Mouse (Mus musculus): ENCODE data around the gene Tmem176b.

Gene Tmem176b

GRCm38 (mm10) chr6:48840973-48841625 is at the start of gene Tmem176b:
Tmem176b (minus strand) TSS chr6:48841496.
- in situ Hi-C loops (cut with MboI; ENCODE audit: low sequenced_read_pairs) = no loop called here

- in situ Hi-C loops (cut with MboI; ENCODE audit: low sequenced_read_pairs) = no loop called here
Observed at GRCm38 (mm10) chr6:48876510-48877135, 35.3 kb upstream of the Tmem176b start.

GRCm38 (mm10) chr6:48875515-48875914 is 34.2 kb upstream of the Tmem176b start:
- in situ Hi-C loops (cut with MboI; ENCODE audit: low sequenced_read_pairs) = no loop called here

DNA sequence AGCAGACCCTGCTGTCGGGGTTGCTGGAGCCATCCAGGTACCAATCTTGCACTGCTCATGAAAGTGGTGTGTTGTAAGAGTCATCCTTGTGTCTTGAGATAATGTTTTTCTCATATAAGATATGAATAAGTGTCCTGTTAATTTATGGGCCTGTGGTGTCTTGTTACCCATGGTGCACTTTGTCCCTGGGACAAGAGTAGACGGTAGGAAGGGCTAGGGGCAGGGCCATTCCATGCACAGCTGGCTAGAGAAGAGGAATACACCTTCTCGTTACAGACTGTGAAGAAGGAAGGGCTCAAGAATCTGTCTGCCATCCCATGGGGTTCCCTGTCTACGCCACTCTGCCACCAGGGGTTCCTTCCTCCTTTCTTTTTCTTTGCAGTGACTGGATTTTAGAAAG is 33.3 kb upstream of the Tmem176b start:
- in situ Hi-C loops (cut with MboI; ENCODE audit: low sequenced_read_pairs) = no loop called here

DNA sequence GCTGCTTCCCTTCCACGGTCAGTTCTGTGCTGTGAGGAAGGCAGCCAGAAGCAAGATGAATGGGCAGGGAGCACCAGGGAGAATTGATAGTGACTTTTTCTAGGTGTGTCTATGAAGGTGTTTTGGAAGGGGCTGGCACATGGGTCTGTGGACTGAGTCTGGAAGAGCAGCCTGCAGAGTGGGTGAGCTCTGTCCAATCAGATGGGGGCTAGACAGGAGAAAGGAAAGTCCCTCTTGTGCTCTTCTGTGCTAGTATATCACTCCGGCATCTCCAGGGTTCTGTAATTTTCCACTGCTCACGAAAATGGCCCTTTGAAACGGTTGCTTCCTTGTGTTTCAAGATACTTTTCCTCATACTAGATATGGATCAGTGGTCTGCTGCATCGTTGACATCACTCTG is 31.3 kb upstream of the Tmem176b start, which contains the start of gene Aoc1:
Gene Aoc1, plus strand, starts transcription at position 301 of the 400 bp plus-strand sequence.
- in situ Hi-C loops (cut with MboI; ENCODE audit: low sequenced_read_pairs) = no loop called here

GRCm38 (mm10) chr6:48869774-48870173 is 28.5 kb upstream of the Tmem176b start:
- in situ Hi-C loops (cut with MboI; ENCODE audit: low sequenced_read_pairs) = loop anchor here (10.0 kb wide), 1 partner anchor 95 kb away; no protein-coding TSS in a partner anchor

DNA sequence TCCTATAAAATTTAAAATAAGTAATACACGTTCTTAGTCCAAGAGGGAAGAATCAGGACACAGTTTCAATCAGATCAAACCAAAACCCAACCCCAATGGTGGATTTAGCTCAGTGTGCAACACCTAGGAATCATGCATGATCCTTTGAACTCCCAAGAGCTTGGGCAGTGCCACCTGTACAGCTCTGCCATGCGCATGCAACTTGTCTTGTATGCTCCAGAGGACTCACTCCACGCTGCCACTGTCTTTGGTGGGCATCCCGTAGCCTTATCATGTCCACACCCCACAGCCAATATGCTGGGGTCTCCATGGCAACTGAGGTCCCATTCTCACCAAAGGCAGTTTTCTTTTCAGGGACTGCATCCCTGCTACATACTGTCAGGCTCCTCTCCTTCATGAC is 25.9 kb upstream of the Tmem176b start:
- in situ Hi-C loops (cut with MboI; ENCODE audit: low sequenced_read_pairs) = loop anchor here (10.0 kb wide), 1 partner anchor 98 kb away; no protein-coding TSS in a partner anchor

DNA sequence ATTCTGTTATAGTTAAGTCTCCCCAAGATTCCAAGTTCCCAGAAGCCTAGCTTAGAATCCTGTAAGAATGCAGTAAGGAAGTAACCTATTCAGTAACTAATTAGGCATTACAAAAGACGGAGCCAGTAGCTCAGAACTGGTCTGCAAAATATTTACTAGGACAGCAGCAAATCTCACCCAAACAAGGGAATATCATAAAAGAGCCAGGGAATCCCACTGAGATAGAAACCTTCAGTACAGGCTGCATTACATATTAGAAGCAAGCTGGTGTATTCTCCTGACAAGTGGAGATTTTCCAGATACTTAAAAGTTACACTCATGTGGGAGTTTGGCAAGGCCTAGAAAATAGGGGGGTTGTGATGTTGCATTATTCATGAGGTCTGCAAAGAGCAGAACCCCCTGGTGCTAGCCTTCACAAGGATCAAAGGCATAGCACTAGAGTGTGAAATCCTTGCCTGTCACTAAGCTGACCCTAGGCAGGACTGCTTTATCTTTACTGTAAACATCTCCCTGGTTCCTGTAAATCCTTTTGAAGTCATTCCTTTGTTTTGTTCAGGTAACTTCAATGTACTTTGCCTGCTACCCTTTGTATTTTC is 25.2 kb upstream of the Tmem176b start:
- in situ Hi-C loops (cut with MboI; ENCODE audit: low sequenced_read_pairs) = loop anchor here (10.0 kb wide), 1 partner anchor 98 kb away; no protein-coding TSS in a partner anchor

DNA sequence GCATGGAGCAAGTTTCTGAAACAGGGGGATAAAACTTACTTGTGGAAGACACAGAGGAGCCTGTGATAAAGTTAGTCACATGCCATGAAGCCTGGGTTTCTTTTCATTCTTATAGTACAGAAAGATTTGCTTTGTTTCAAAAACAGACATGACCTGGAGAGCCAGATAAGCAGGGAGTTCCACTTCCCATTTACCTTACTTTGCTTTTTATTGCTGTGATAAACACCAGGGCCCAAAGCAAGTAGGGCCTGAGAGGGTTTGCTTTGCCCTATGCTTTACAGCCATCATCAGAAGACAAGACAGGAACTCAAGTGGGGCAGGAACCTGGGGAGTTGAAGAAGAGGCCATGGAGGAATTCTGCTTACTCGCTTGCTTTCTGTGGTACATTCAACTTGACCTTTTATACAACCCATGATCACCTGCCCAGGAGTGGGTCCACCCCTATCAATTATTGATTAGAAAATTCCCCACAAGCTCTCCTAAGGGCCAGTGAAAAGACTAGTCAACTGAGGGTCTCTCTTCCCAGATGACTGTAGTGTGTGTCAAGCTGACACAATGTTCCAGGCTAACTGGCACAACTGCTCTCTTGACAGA is 24.0 kb upstream of the Tmem176b start:
- in situ Hi-C loops (cut with MboI; ENCODE audit: low sequenced_read_pairs) = loop anchor here (10.0 kb wide), 1 partner anchor 100 kb away; no protein-coding TSS in a partner anchor

- in situ Hi-C loops (cut with MboI; ENCODE audit: low sequenced_read_pairs) = loop anchor here (10.0 kb wide), 1 partner anchor 100 kb away; no protein-coding TSS in a partner anchor
Observed at GRCm38 (mm10) chr6:48864723-48865122, 23.4 kb upstream of the Tmem176b start.

DNA sequence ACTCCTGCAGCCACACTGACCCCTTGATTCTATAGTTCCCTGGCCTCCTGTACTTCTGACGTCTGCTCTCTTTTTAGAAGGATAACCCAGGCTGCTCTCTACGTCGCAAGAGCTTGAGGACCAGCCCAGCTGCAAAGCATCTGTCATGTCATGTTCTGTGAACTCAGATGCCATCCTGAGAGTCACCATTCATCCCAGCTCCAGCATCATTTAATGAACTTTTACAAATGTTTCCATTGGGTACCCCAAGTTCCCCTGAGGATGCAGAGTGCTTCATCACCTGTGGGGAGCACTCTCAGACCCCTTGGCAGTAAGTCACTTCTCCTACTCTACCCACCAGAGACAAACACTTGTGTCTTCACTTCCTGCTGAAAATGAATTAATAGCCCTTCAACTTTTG is 22.9 kb upstream of the Tmem176b start:
- in situ Hi-C loops (cut with MboI; ENCODE audit: low sequenced_read_pairs) = loop anchor here (10.0 kb wide), 1 partner anchor 101 kb away; no protein-coding TSS in a partner anchor

DNA sequence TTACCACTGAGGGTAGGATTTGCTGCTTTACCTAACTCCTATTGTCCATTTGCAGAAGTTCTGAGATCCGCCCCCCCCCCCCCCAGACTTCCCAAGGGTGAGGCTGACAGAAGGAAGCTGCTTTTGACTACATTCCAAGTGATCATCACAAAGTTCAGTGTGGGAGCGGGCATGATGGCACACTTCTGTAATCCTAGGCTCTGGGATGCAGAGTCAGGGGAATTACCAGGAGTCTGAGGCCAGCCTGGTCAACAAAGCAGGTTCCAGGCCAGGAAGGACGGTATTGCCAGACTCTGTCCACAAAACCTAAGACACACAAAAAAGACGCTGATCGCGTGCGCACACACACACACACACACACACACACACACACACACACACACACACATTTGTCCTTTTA is 22.2 kb upstream of the Tmem176b start:
- in situ Hi-C loops (cut with MboI; ENCODE audit: low sequenced_read_pairs) = loop anchor here (10.0 kb wide), 1 partner anchor 101 kb away; no protein-coding TSS in a partner anchor

DNA sequence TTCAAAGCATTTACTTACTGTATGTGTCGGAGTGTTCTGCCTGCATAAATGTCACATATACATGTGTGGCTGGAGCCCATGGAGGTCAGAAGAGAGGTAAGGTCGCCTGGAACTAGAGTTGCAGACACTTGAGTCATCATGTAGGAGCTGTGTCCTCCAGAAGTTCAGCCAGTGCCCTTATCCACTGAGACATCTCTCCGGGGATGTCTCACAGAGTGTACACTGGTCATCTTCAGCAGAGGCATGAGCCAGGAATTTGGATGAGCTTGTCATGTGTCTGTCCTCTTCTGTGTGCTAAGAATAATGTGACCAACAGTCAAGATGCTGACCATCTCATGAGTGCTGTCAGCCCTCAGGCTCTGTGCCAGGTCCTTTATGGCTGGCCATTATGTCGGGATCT is 21.5 kb upstream of the Tmem176b start:
- in situ Hi-C loops (cut with MboI; ENCODE audit: low sequenced_read_pairs) = loop anchor here (10.0 kb wide), 1 partner anchor 102 kb away; no protein-coding TSS in a partner anchor

DNA sequence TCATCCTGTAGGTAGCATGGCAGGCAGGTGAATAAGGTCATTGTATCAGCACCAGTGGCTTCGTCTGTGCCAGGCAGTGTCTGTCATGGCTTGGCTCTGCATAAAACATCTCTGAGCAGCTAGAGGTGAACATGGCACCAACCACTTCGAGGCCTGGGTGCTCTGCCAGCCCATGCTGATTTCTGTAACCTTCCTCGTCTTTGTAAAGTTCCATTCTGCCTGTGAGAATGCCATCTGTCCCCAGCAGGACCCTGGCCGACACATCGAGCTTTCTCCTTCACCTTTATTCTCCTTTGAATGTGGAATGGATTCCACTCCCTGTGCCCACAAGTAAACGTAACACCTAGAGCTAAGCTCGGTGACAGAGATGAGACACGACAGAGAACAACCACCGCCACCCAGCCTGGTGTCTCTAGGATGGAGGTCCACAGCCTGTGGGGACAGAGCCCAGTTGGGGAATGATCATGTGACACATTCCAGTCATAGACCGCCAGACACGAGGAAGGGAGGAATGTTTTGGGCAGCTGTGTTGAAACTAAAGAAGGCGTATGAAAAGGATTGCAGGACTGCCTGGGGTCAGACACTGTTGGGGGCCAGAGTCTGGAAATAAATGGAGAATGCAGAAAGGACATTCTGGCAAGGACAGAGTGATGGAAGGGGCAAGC is 20.5 kb upstream of the Tmem176b start:
- in situ Hi-C loops (cut with MboI; ENCODE audit: low sequenced_read_pairs) = loop anchor here (10.0 kb wide), 1 partner anchor 103 kb away; no protein-coding TSS in a partner anchor

GRCm38 (mm10) chr6:48860851-48861250 is 19.6 kb upstream of the Tmem176b start:
- in situ Hi-C loops (cut with MboI; ENCODE audit: low sequenced_read_pairs) = loop anchor here (10.0 kb wide), 1 partner anchor 104 kb away; no protein-coding TSS in a partner anchor

DNA sequence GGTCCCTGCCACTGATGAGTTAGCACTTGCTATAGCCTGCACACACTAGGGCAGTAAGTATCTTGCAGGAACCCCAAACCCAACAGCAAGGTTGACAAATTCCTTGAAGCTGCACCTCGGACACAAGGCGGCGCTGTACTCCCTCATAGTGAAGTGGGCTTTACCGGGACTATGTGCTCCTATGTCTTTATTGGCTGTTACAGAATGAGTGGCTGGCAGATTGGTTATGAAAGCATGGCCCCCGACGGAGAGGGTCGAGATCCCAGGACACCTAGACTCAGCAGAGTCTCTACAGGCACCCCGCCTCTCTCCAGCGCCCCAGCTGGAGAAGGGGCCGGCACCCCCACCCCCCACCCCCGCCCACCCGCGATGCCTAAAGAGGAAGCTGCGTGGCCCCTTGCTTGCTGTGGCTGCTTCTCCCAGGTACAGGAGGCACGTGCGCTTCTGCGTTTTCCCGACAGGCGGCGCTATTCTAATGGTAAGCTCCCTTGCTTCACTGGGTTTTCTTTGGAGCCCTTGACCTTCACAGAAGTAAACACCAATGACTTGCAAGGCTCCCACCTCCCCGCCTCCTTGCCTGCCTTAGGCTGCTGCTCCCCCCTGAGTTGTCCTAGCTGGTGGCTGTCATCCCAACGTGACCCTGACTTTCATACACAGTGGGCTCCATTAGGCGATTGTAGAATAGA is 19.0 kb upstream of the Tmem176b start:
- in situ Hi-C loops (cut with MboI; ENCODE audit: low sequenced_read_pairs) = loop anchor here (10.0 kb wide), 1 partner anchor 105 kb away; no protein-coding TSS in a partner anchor

DNA sequence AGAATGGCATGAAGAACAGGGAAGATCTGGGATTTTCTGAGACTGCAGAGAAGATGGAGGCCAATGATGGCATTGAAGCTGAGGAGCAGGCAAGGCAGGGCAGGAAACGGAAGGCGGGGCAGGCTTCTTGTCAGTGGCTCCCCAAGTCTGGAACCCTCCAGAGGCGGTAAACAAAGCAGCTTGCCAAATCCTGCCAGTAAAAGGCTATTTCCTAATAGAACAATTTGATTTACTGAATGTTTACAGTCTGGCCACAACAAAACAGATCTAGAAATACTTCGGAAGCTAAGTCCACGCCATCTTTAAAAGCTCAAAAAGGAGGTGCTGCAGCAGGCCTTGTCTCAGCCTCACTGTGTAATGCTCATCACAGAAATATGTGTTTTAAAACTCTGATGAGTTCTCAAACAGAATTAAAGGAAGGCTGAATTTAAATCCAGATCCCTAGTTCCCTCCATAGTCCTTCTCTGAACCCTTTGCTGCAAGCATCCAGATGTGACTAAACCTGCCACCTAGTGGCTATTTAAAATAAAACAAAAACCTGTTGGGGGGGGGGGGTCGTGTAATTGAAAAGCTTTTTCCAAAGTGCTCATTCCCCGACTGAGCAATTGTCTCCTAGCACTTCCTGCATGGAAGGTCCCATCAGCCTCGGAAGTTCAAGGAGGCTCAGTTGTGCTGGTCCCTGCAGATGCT is 16.5 kb upstream of the Tmem176b start:
- in situ Hi-C loops (cut with MboI; ENCODE audit: low sequenced_read_pairs) = no loop called here

GRCm38 (mm10) chr6:48854155-48854554 is 12.9 kb upstream of the Tmem176b start:
- in situ Hi-C loops (cut with MboI; ENCODE audit: low sequenced_read_pairs) = no loop called here

DNA sequence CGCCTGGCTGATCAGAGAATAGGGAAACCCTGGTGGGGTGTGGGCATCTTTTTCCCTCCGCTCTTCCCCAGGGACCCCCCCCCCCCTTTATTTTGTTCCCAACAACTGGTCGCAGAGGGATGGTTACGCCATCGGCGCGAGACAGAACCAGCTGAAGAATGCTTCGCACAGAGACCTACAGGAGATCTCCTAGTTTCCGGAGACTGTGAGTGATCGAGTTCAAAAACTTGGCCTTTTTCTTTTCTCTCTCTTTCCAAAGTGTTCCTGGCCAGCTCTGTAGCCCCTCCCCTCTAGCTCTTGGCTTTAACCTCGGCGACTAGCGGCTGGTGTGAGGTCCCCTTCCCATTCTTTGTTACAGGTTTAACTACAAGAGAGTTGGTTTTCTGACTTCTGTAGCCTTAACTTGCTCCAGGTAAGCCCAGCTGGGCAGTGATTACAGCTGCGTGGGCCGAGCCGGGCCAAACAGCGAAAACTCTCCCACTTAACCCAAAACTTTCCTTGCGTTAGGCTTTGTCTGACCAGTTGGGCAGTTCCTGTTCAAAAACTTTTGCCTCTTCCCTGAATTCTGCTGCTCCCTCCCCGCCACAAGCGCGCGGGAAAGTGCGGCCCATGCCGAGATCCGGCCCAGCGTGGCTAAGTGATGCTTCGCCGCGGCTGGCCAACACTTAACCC is 10.7 kb upstream of the Tmem176b start:
- in situ Hi-C loops (cut with MboI; ENCODE audit: low sequenced_read_pairs) = no loop called here

Data from CH12F3 (cell line).